14 mouse cellular contexts compared by ENCODE assay signal in the genomic region with DNA sequence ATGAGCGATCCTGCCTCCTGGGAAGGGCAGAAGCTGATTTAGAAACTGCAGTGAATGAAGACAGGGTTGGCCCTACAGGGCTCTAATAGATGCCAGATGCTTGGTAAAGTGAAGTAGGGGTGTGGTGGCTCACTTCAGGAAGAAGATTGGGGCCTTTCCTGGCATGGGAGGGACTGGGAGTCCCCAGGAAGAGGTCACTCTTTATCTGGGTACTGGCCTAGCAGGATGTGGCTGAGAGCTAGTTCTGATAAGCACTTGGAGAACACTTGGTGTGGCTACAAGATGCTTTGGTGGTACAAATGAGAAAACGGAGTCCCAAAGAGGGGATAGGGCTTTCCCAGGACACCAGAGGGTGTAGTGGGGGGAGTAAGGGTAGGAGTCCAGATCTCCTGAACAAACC. TPM values are rescaled to one million over a fixed set of nuclear protein-coding genes. Genes with fewer than 3 reads are reported as not detected.
A peak's percentile ranks its signal among the peaks of the same experiment; 100 is the strongest.
DNase-seq lines count a peak whose midpoint lies in the region; ATAC-seq lines count a peak whose summit lies in the region.
"Had no signal": no experiment of that assay in that cellular context is flagged by ENCODE, and none has a peak within 500 bp of the region (broad histone marks: within the 10 kb centered on the region; RNA-seq: fewer than 3 reads in every experiment).

No protein-coding gene starts in this region.

- ATAC-seq in heart, embryonic 15.5 days (replicated peaks; ENCODE audit: insufficient number of reproducible peaks, insufficient read depth, low FRiP score, low read depth) = no peak
- peak; percentile 58 for ATAC-seq in liver, embryonic 12.5 days

- no peak overlapping the region for H3K9ac ChIP-seq in heart, embryonic 15.5 days
- peak overlapping the region; percentile 29; the same call in 1 of the 2 replicates for H3K9ac ChIP-seq in liver, embryonic 12.5 days

- H3K4me1 ChIP-seq in heart, embryonic 15.5 days (replicated peaks) = peaks cover 40% of the 10 kb centered on the region
- H3K4me1 ChIP-seq in liver, embryonic 12.5 days = peaks cover 73% of the 10 kb centered on the region

- no peak for DNase-seq in heart, adult 8-10 months (ENCODE audit: low spot score)
- DNase-seq in 416B (ENCODE audit: low read depth) (peak; percentile 95), NIH3T3 (ENCODE audit: low read depth) (peak; percentile 43)
- DNase-seq in layer of hippocampus, postnatal 36 days = no peak
- DNase-seq in spleen, adult 18-20 months = no peak
- DNase-seq: adrenal gland, postnatal 14 days; cerebellum, adult 2 months; kidney, adult 11 months; midbrain, embryonic 14.5 days; retina, postnatal 1 day had no signal

- no peaks in the 10 kb centered on the region for H3K9me3 ChIP-seq in heart, embryonic 15.5 days (replicated peaks)
- no peaks in the 10 kb centered on the region for H3K9me3 ChIP-seq in liver, embryonic 12.5 days (replicated peaks)

- no peak overlapping the region for H3K4me2 ChIP-seq in heart, embryonic 15.5 days
- H3K4me2 ChIP-seq in liver, embryonic 12.5 days = peak overlapping the region; percentile 41

- H3K27me3 ChIP-seq in heart, embryonic 15.5 days = no peaks in the 10 kb centered on the region
- no peaks in the 10 kb centered on the region for H3K27me3 ChIP-seq in liver, embryonic 12.5 days (replicated peaks)

- WGBS in heart, embryonic 15.5 days = 44% methylated on average over 2 of the region's 2 CpGs
- 25% methylated on average over 2 of the region's 2 CpGs for WGBS in liver, embryonic 12.5 days (ENCODE audit: insufficient replicate concordance)

- H3K27ac ChIP-seq in heart, embryonic 15.5 days = peak overlapping the region; percentile 32
- H3K27ac ChIP-seq in liver, embryonic 12.5 days = peak overlapping the region; percentile 66

- H3K4me3 ChIP-seq in heart, embryonic 15.5 days = no peak overlapping the region
- no peak overlapping the region for H3K4me3 ChIP-seq in liver, embryonic 12.5 days

- no peaks in the 10 kb centered on the region for H3K36me3 ChIP-seq in heart, embryonic 15.5 days
- no peaks in the 10 kb centered on the region; the same call in 1 of the 2 replicates for H3K36me3 ChIP-seq in liver, embryonic 12.5 days

RNA-seq across cellular contexts. Expression of a gene that starts 3.7 kb away (rescaled TPM):
- 8.1 and 11.0 TPM in 2 replicates for polyA plus RNA-seq in heart, embryonic 15.5 days (2015; fragmentation: Nextera tagmentation; extraction: Ambion mirVana)
- 1 to 10 TPM; 3.2 to 4.1 (median 3.4) TPM for total RNA-seq in heart, adult 8-10 months (2022)
- polyA plus RNA-seq in liver, embryonic 12.5 days (2016; fragmentation: Nextera tagmentation; extraction: Ambion mirVana) = 7.4 and 8.3 TPM in 2 replicates
- total RNA-seq in layer of hippocampus, postnatal 36 days (2021) = 1 to 10 TPM; 4.6 to 5.1 TPM

RNA-seq across cellular contexts. Expression of a gene that starts 14.8 kb away (rescaled TPM):
- 17.3 and 26.9 TPM in 2 replicates for polyA plus RNA-seq in heart, embryonic 15.5 days (2015; fragmentation: Nextera tagmentation; extraction: Ambion mirVana)
- 10 to 100 TPM; 22.2 to 27.6 (median 25.6) TPM for total RNA-seq in heart, adult 8-10 months (2022)
- polyA plus RNA-seq in liver, embryonic 12.5 days (2016; fragmentation: Nextera tagmentation; extraction: Ambion mirVana) = 45.2 and 47.2 TPM in 2 replicates
- 10 to 100 TPM; 43.0 to 45.1 TPM for total RNA-seq in layer of hippocampus, postnatal 36 days (2021)

RNA-seq across cellular contexts. Expression of a gene that starts 39.6 kb away (rescaled TPM):
- 64.7 and 69.3 TPM in 2 replicates for polyA plus RNA-seq in heart, embryonic 15.5 days (2015; fragmentation: Nextera tagmentation; extraction: Ambion mirVana)
- 100 to 1,000 TPM; 110 to 119 (median 113) TPM for total RNA-seq in heart, adult 8-10 months (2022)
- 24.0 and 30.1 TPM in 2 replicates for polyA plus RNA-seq in liver, embryonic 12.5 days (2016; fragmentation: Nextera tagmentation; extraction: Ambion mirVana)
- total RNA-seq in layer of hippocampus, postnatal 36 days (2021) = 10 to 100 TPM; 49.6 to 60.5 TPM

RNA-seq across cellular contexts. Expression of a gene that starts 43.4 kb away (rescaled TPM):
- 0.48 TPM in 1 of 2 replicates, not detected in the other for polyA plus RNA-seq in heart, embryonic 15.5 days (2015; fragmentation: Nextera tagmentation; extraction: Ambion mirVana)
- 1 to 10 TPM in 3 of 4 experiments, under 1 TPM in 1; 0.47 to 2.5 (median 1.4) TPM for total RNA-seq in heart, adult 8-10 months (2022)
- not detected in 2 replicates for polyA plus RNA-seq in liver, embryonic 12.5 days (2016; fragmentation: Nextera tagmentation; extraction: Ambion mirVana)
- total RNA-seq in layer of hippocampus, postnatal 36 days (2021) = not detected
- total RNA-seq: liver, adult 2 months had no signal
- polyA plus RNA-seq: neural tube, embryonic 11.5 days had no signal

Comparison
In these comparisons a context has a peak if more than half of its experiments do, and no peak if none do; other contexts are left out.
1. DNase-seq: peak in 416B (single experiment) and NIH3T3 (single experiment); none in heart, adult 8-10 months (single experiment), layer of hippocampus, postnatal 36 days (0 of 2) and spleen, adult 18-20 months (0 of 2).